Mouse (Mus musculus) kidney, adult 2 months (tissue): ENCODE results near the gene Klkb1.
"Not testable (repeated sequence)": the region's sequence is repeated elsewhere in the genome, so short reads cannot be mapped to it uniquely, and the experiment has no call there.

Experiments used
- CTCF ChIP-seq: fragments of 200-500 bp; conservative IDR thresholded peaks from 2 replicates; pipeline ENCODE4 v1.5.1; 2011; ENCODE audit warnings: low read depth, mild to moderate bottlenecking, control low read depth, low read length, moderate library complexity, mixed read lengths; ENCODE audit not compliant: insufficient read depth, insufficient read length
- POLR2A ChIP-seq: fragments of 200-500 bp; IDR thresholded peaks from one replicate; pipeline ENCODE4 v1.6.1; 2011; ENCODE audit warnings: low read depth, low read length, control low read depth

GRCm38 (mm10) chr8:45327076-45327475 lies 32.4 kb upstream of the Klkb1 start:
- TF ChIP-seq CTCF, POLR2A: not testable (repeated sequence)
